Mouse (Mus musculus) mouse embryonic stem cell (cell line): ENCODE results near the gene Cyp2c70.
"Not testable (repeated sequence)": the region's sequence is repeated elsewhere in the genome, so short reads cannot be mapped to it uniquely, and the experiment has no call there.

Experiments
- in situ Hi-C, 2 experiments: fragments of 300-500 bp; cut with MboI; formaldehyde crosslinking; loops; 1 replicate in 1 of 2; 3 replicates in 1 of 2; pipeline ENCODE4 v1.14.3; 2019 to 2020; ENCODE audit warnings: low sequenced_read_pairs in 2 of 2, low pct_unique_long_range_greater_than_20kb in 1 of 2, mixed read lengths in 1 of 2; ENCODE audit not compliant: unreplicated experiment in 1 of 2

The Cyp2c70 gene

GRCm38 (mm10) chr19:40187160-40187559, at the start of gene Cyp2c70:
Cyp2c70 (minus strand) TSS chr19:40187333.
- in situ Hi-C loops, result no loop called here

GRCm38 (mm10) chr19:40232560-40232959, 45.4 kb upstream of the Cyp2c70 start:
- in situ Hi-C loops, result loop anchor here in 1 of 2 experiments (25.0 kb wide), 1 partner anchor 1245 kb away; no protein-coding TSS in a partner anchor

DNA sequence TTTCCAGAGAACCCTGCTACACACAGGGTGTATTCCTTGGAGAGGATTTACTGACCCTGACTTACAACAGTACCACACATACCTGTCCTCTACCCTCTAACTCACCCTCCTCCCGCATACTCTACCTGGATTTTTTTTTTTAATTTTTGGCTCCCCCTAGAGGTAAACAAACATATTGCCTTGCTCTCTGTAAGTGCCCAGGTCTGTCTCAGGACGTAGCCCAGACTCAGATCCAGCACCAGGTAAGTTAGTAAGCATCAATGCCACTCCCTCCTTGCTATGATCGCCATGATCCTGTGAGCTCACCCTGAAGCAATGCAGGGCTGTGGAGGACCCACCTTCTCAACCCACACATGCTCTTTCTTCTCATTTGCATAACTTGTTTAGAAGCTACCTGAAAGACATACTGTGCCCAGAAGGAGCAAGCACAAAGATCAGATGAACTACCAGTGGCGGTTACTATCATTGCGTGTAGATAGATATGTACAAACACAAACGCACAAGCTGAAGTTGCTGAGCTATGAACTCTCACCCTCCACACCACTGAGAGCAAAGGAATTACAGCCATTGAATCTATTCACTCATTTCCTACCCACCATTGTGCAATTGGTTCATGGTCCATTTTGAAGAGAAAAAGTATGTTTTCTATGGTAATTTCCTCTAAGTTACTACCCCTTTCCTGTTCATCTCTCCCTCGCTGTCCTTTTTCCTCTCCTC, 44.9 kb upstream of the Cyp2c70 start:
- in situ Hi-C loops, result loop anchor here in 1 of 2 experiments (25.0 kb wide), 1 partner anchor 1245 kb away; no protein-coding TSS in a partner anchor

GRCm38 (mm10) chr19:40231074-40231738, 44.1 kb upstream of the Cyp2c70 start:
- in situ Hi-C loops, result loop anchor here in 1 of 2 experiments (25.0 kb wide), 1 partner anchor 1244 kb away; no protein-coding TSS in a partner anchor

- in situ Hi-C loops, result loop anchor here (10.0 to 25.0 kb wide), 2 partner anchors 1239 to 1242 kb away; no protein-coding TSS in a partner anchor
These were observed 39.5 kb upstream of the Cyp2c70 start for GRCm38 (mm10) chr19:40226516-40227151.

GRCm38 (mm10) chr19:40225761-40226110, 38.6 kb upstream of the Cyp2c70 start:
- in situ Hi-C loops, result loop anchor here (10.0 to 25.0 kb wide), 2 partner anchors 1238 to 1241 kb away; no protein-coding TSS in a partner anchor

- in situ Hi-C loops, result loop anchor here (10.0 to 25.0 kb wide), 2 partner anchors 1238 to 1240 kb away; no protein-coding TSS in a partner anchor
These were observed 38.1 kb upstream of the Cyp2c70 start for GRCm38 (mm10) chr19:40225102-40225760.

GRCm38 (mm10) chr19:40222307-40222706, 35.2 kb upstream of the Cyp2c70 start:
- in situ Hi-C loops, result loop anchor here in 1 of 2 experiments (10.0 kb wide), 1 partner anchor 1238 kb away; no protein-coding TSS in a partner anchor

- in situ Hi-C loops, result loop anchor here in 1 of 2 experiments (10.0 kb wide), 1 partner anchor 1236 kb away; no protein-coding TSS in a partner anchor
These were observed 33.7 kb upstream of the Cyp2c70 start for GRCm38 (mm10) chr19:40220878-40221277.

- in situ Hi-C loops, result not testable (repeated sequence)
These were observed 15.8 kb upstream of the Cyp2c70 start for GRCm38 (mm10) chr19:40202947-40203346.

- in situ Hi-C loops, result no loop called here
These were observed 3.5 kb upstream of the Cyp2c70 start for GRCm38 (mm10) chr19:40190596-40190995.

DNA sequence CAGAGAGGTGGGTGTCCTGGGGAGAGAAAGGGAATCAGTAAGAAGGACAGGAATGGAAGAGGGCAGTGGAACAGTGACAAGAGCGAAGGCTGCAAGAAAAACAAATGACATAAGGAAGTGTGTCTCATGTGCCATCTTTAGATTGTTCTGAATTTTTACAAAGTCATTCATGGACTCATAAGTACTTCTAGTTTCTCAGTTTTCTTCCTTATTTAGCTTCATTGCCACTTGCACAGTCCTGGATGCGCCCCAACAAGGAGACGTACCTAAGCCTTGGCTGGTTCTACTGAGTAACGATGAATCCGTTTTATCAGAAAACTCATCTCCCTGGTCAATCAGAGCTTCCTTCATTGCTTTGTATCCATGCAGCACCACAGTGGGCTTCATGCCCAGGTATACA, 3.5 kb downstream of the Cyp2c70 start:
- in situ Hi-C loops, result no loop called here

DNA sequence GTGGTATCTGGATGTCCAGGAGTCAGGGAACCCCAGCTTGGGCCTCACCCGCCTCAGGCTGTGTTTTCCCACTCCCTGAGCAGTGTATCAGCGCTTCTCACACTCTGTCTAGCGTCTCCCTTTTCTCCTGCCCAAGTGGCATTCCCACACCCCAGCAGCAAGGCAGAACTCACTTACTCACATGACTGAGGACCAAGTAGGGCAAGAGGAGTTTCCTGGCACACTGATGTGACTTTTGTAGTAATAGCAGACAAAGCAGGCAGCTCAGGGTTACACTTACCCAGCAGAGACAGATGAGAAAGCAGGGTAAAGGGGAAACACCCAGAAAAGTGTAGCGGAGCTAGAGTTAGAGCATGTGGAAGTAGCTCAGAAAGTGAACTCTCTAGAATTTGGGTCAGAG, 8.8 kb downstream of the Cyp2c70 start:
- in situ Hi-C loops, result no loop called here

DNA sequence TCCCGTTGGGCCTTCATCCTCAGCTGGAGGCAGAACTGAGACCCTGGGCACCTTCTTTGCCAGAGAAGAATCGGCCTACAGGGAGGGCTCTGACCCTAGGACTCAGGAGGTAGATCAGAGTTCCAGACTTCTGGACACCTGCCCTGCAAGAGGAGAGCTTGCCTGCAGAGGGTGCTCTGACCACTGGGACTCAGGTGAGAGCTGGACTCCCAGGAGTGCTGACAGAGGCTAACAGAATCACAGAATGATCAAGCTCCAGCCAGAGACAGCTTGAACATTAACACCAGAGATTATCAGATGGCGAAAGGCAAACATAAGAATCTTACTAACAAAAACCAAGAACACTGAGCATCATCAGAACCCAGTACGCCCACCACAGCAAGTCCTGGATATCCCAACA, 18.7 kb downstream of the Cyp2c70 start:
- in situ Hi-C loops, result not testable (repeated sequence)

DNA sequence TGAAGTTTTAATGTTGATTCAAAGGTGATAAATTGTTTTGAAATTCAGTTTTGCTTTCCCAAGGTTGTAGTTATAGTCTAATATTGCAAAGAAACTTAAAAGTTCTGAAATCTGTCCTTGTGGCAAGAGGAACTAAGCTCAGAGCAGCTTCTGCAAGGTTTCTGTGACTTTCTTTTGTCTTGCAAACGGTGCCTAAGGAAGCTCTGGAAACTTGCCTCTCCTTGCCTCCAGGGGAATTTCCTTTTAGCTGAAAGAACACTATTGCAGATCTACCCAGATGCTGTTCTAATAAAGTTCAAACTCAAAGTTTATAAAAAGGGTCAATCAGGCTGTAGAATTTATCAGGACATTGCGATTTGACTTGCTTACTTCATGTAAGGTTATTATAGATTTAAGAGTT, 60.1 kb downstream of the Cyp2c70 start:
- in situ Hi-C loops, result not testable (repeated sequence)

- in situ Hi-C loops, result not testable (repeated sequence)
These were observed 62.0 kb downstream of the Cyp2c70 start for GRCm38 (mm10) chr19:40125165-40125564.

DNA sequence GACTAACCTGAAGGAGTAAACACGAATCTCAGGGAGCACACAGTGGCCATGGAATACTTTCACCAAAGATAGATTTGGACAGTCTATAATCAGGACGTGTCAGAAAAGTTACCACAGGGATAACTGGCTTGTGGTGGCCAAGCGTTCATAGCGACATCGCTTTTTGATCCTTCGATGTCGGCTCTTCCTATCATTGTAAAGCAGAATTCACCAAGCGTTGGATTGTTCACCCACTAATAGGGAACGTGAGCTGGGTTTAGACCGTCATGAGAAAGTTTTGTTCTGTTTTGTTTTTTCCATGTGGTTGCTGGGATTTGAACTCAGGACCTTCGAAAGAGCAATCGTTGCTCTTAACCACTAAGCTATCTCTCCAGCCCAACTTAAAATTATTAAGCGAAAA, 67.5 kb downstream of the Cyp2c70 start:
- in situ Hi-C loops, result not testable (repeated sequence)
